Comparison of ENCODE assay signal across 18 mouse cellular contexts in the genomic region with DNA sequence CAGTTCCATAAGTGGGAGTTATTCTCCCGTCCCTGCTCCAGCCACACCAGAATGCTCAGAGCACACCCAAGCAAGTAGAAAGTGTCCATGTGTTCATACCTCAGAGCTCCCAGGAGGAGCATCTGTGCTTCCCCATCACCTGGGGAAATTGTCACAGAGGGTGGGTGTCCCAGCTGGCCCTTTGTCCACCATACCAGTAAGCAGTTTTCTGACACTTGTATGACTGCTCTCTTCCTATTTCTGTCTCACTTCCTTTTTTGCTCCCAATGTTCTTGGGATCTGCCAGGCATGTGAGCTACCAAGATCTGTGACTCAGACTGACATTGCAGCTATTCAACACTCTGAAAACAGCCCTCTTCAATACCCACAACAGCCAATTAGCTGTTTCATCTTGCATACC.
DNase-seq lines count a peak whose midpoint lies in the region.
"Had no signal": no experiment of that assay in that cellular context is flagged by ENCODE, and none has a peak within 500 bp of the region (broad histone marks: within the 10 kb centered on the region; RNA-seq: fewer than 3 reads in every experiment).

No protein-coding gene starts in this region.

- H3K4me3 ChIP-seq in heart, embryonic 10.5 days = no peak overlapping the region
- no peak overlapping the region for H3K4me3 ChIP-seq in limb, embryonic 10.5 days
- H3K4me3 ChIP-seq: embryonic facial prominence, embryonic 10.5 days; embryonic facial prominence, embryonic 12.5 days; forebrain, embryonic 13.5 days; forebrain, embryonic 15.5 days had no signal

- H3K4me1 ChIP-seq in heart, embryonic 10.5 days = no peaks in the 10 kb centered on the region
- no peaks in the 10 kb centered on the region for H3K4me1 ChIP-seq in limb, embryonic 10.5 days
- H3K4me1 ChIP-seq: embryonic facial prominence, embryonic 12.5 days had no signal

- H3K27me3 ChIP-seq in heart, embryonic 10.5 days (ENCODE audit: insufficient read depth, poor library complexity, severe bottlenecking) = no peaks in the 10 kb centered on the region
- no peaks in the 10 kb centered on the region for H3K27me3 ChIP-seq in limb, embryonic 10.5 days (ENCODE audit: low read depth, poor library complexity, severe bottlenecking)
- H3K27me3 ChIP-seq: embryonic facial prominence, embryonic 12.5 days; forebrain, embryonic 13.5 days; forebrain, embryonic 15.5 days had no signal

- peak; percentile 83 for DNase-seq in heart, adult 11 months
- DNase-seq in heart, embryonic 10.5 days (ENCODE audit: low spot score) = no peak
- peak; percentile 22 for DNase-seq in right cerebral cortex, postnatal 25 days
- DNase-seq in right cerebral cortex, postnatal 14 days = no peak
- DNase-seq in telencephalon, adult 2 months (ENCODE audit: low read depth, low spot score) = peak; percentile 11
- DNase-seq in limb, embryonic 10.5 days (ENCODE audit: low spot score) = no peak
- DNase-seq: adrenal gland, adult 2 months; adrenal gland, postnatal 10 days; adrenal gland, postnatal 25 days; cerebellum, adult 11-12 months; cerebellum, adult 2 months; cerebellum, adult 9-10 months; cerebellum, postnatal 10 days; cerebellum, postnatal 25 days had no signal

- peaks cover 3% of the 10 kb centered on the region; the same call in 1 of the 2 replicates for H3K9me3 ChIP-seq in heart, embryonic 10.5 days
- no peaks in the 10 kb centered on the region for H3K9me3 ChIP-seq in limb, embryonic 10.5 days (replicated peaks)
- H3K9me3 ChIP-seq: embryonic facial prominence, embryonic 12.5 days; forebrain, embryonic 13.5 days; forebrain, embryonic 15.5 days had no signal

- no peak overlapping the region for H3K27ac ChIP-seq in heart, embryonic 10.5 days
- H3K27ac ChIP-seq in limb, embryonic 10.5 days = no peak overlapping the region
- H3K27ac ChIP-seq: embryonic facial prominence, embryonic 10.5 days; embryonic facial prominence, embryonic 12.5 days; forebrain, embryonic 13.5 days; forebrain, embryonic 15.5 days had no signal

- WGBS in heart, embryonic 10.5 days = 80% methylated on average over 1 of the region's 1 CpGs
- WGBS in limb, embryonic 10.5 days = 91% methylated on average over 1 of the region's 1 CpGs

- no peaks in the 10 kb centered on the region for H3K36me3 ChIP-seq in heart, embryonic 10.5 days
- no peaks in the 10 kb centered on the region for H3K36me3 ChIP-seq in limb, embryonic 10.5 days
- H3K36me3 ChIP-seq: embryonic facial prominence, embryonic 10.5 days; embryonic facial prominence, embryonic 12.5 days; forebrain, embryonic 15.5 days had no signal

Comparison
In these comparisons a context has a peak if more than half of its experiments do, and no peak if none do; other contexts are left out.
1. DNase-seq: peak in heart, adult 11 months (single experiment), right cerebral cortex, postnatal 25 days (single experiment) and telencephalon, adult 2 months (single experiment); none in heart, embryonic 10.5 days (single experiment), right cerebral cortex, postnatal 14 days (single experiment) and limb, embryonic 10.5 days (single experiment).